Mouse (Mus musculus): ENCODE results near the gene Trim46. TPM values are rescaled to one million over a fixed set of nuclear protein-coding genes. Genes with fewer than 3 reads are reported as not detected.

Trim46 gene
- total and polyA plus RNA-seq, 2 experiments from 2014 or later: 0.08 to 0.45 TPM

- Histone ChIP-seq H3K4me3 (ENCODE audit: low read depth, low read length) (no peak overlapping the region), H3K36me3 (replicated peaks; ENCODE audit: control insufficient read depth, insufficient read depth, low read length) (no peaks in the 10 kb centered on the region), H3K4me2 (ENCODE audit: low read depth, low read length) (no peak overlapping the region), H3K9ac (replicated peaks; ENCODE audit: low read depth, low read length) (no peak overlapping the region), H3K4me1 (ENCODE audit: control insufficient read depth, insufficient read depth) (peaks cover 13% of the 10 kb centered on the region), H3K9me3 (replicated peaks; ENCODE audit: control insufficient read depth, low read length) (no peaks in the 10 kb centered on the region), H3K27me3 (ENCODE audit: control insufficient read depth, insufficient read depth, low read length) (peaks cover 18% of the 10 kb centered on the region), H3K27ac (ENCODE audit: low read depth) (no peak overlapping the region)
- WGBS: 67% methylated on average over 9 of the region's 9 CpGs
- ATAC-seq (ENCODE audit: insufficient read depth, low read depth): no peak
- DNase-seq (ENCODE audit: low spot score): peak; percentile 41
- peak; percentile 69 for TF ChIP-seq CTCF (IDR thresholded peaks at IDR 0.05; ENCODE audit: low read depth)
- no peak for TF ChIP-seq EP300 (IDR thresholded peaks at IDR 0.05; ENCODE audit: low read depth)
Measured at GRCm38 (mm10) chr3:89242331-89242895, 3.7 kb downstream of the Trim46 start.

- no peak overlapping the region for H3K4me2 ChIP-seq (ENCODE audit: low read depth, low read length)
- TF ChIP-seq EP300 (IDR thresholded peaks at IDR 0.05; ENCODE audit: low read depth) (no peak), CTCF (IDR thresholded peaks at IDR 0.05; ENCODE audit: low read depth) (no peak)
- DNase-seq (ENCODE audit: low spot score): no peak
- no peak overlapping the region for H3K9ac ChIP-seq (replicated peaks; ENCODE audit: low read depth, low read length)
- H3K4me1 ChIP-seq (ENCODE audit: control insufficient read depth, insufficient read depth): peaks cover 3% of the 10 kb centered on the region
- no peak for ATAC-seq (ENCODE audit: insufficient read depth, low read depth)
- H3K27me3 ChIP-seq (ENCODE audit: control insufficient read depth, insufficient read depth, low read length): no peaks in the 10 kb centered on the region; the same call in 1 of the 2 replicates
- WGBS: 49% methylated on average over 11 of the region's 12 CpGs
- H3K9me3 ChIP-seq (replicated peaks; ENCODE audit: control insufficient read depth, low read length): no peaks in the 10 kb centered on the region
- no peak overlapping the region for H3K27ac ChIP-seq (ENCODE audit: low read depth)
- no peak overlapping the region for H3K4me3 ChIP-seq (ENCODE audit: low read depth, low read length)
- H3K36me3 ChIP-seq (replicated peaks; ENCODE audit: control insufficient read depth, insufficient read depth, low read length): no peaks in the 10 kb centered on the region
Measured at GRCm38 (mm10) chr3:89238494-89238893, 7.6 kb downstream of the Trim46 start.

GRCm38 (mm10) chr3:89237682-89238081 is 8.4 kb downstream of the Trim46 start:
- Histone ChIP-seq H3K27ac (ENCODE audit: low read depth) (no peak overlapping the region), H3K27me3 (ENCODE audit: control insufficient read depth, insufficient read depth, low read length) (no peaks in the 10 kb centered on the region), H3K4me2 (ENCODE audit: low read depth, low read length) (no peak overlapping the region), H3K4me3 (ENCODE audit: low read depth, low read length) (no peak overlapping the region), H3K36me3 (replicated peaks; ENCODE audit: control insufficient read depth, insufficient read depth, low read length) (no peaks in the 10 kb centered on the region), H3K9ac (replicated peaks; ENCODE audit: low read depth, low read length) (no peak overlapping the region), H3K4me1 (ENCODE audit: control insufficient read depth, insufficient read depth) (peaks cover 12% of the 10 kb centered on the region), H3K9me3 (replicated peaks; ENCODE audit: control insufficient read depth, low read length) (no peaks in the 10 kb centered on the region)
- ATAC-seq (ENCODE audit: insufficient read depth, low read depth): no peak
- no peak for DNase-seq (ENCODE audit: low spot score)
- 88% methylated on average over 21 of the region's 21 CpGs for WGBS
- TF ChIP-seq EP300 (IDR thresholded peaks at IDR 0.05; ENCODE audit: low read depth) (no peak), CTCF (IDR thresholded peaks at IDR 0.05; ENCODE audit: low read depth) (no peak)

- H3K27ac ChIP-seq (ENCODE audit: low read depth): no peak overlapping the region
Measured at GRCm38 (mm10) chr3:89236516-89236915, 9.6 kb downstream of the Trim46 start.

GRCm38 (mm10) chr3:89233562-89234110 is 12.5 kb downstream of the Trim46 start:
- TF ChIP-seq CTCF (IDR thresholded peaks at IDR 0.05; ENCODE audit: low read depth) (no peak), EP300 (IDR thresholded peaks at IDR 0.05; ENCODE audit: low read depth) (no peak)
- H3K9me3 ChIP-seq (replicated peaks; ENCODE audit: control insufficient read depth, low read length): no peaks in the 10 kb centered on the region
- 0 out of 2 replicates have a peak, but pooled peaks cover 5% of the 10 kb centered on the region for H3K27me3 ChIP-seq (ENCODE audit: control insufficient read depth, insufficient read depth, low read length)
- H3K4me1 ChIP-seq (ENCODE audit: control insufficient read depth, insufficient read depth): peaks cover 12% of the 10 kb centered on the region
- DNase-seq (ENCODE audit: low spot score): no peak
- H3K27ac ChIP-seq (ENCODE audit: low read depth): peak overlapping the region; percentile 31; the same call in 1 of the 2 replicates
- WGBS: 36% methylated on average over 14 of the region's 14 CpGs
- H3K9ac ChIP-seq (replicated peaks; ENCODE audit: low read depth, low read length): no peak overlapping the region
- no peak overlapping the region for H3K4me3 ChIP-seq (ENCODE audit: low read depth, low read length)
- no peak overlapping the region for H3K4me2 ChIP-seq (ENCODE audit: low read depth, low read length)
- peak; percentile 65 for ATAC-seq (ENCODE audit: insufficient read depth, low read depth)
- H3K36me3 ChIP-seq (replicated peaks; ENCODE audit: control insufficient read depth, insufficient read depth, low read length): no peaks in the 10 kb centered on the region

More at GRCm38 (mm10) chr3:89236516-89236915, 9.6 kb downstream of the Trim46 start:
- H3K9me3 ChIP-seq (replicated peaks; ENCODE audit: control insufficient read depth, low read length): no peaks in the 10 kb centered on the region
- DNase-seq (ENCODE audit: low spot score) (no peak), ATAC-seq (ENCODE audit: insufficient read depth, low read depth) (no peak)
- H3K27me3 ChIP-seq (ENCODE audit: control insufficient read depth, insufficient read depth, low read length): no peaks in the 10 kb centered on the region
- no peak overlapping the region for H3K4me2 ChIP-seq (ENCODE audit: low read depth, low read length)
- no peak overlapping the region for H3K9ac ChIP-seq (replicated peaks; ENCODE audit: low read depth, low read length)
- TF ChIP-seq EP300 (IDR thresholded peaks at IDR 0.05; ENCODE audit: low read depth) (no peak), CTCF (IDR thresholded peaks at IDR 0.05; ENCODE audit: low read depth) (no peak)
- no peak overlapping the region for H3K4me3 ChIP-seq (ENCODE audit: low read depth, low read length)
- WGBS: 78% methylated on average over 10 of the region's 10 CpGs
- no peaks in the 10 kb centered on the region for H3K36me3 ChIP-seq (replicated peaks; ENCODE audit: control insufficient read depth, insufficient read depth, low read length)
- H3K4me1 ChIP-seq (ENCODE audit: control insufficient read depth, insufficient read depth): peaks cover 12% of the 10 kb centered on the region

Measured in heart, postnatal 0 days (tissue).